Mouse (Mus musculus) gastrocnemius, postnatal 25 days (tissue): ENCODE measurements around the gene Tank. TPM values are rescaled to one million over a fixed set of nuclear protein-coding genes. Genes with fewer than 3 reads are reported as not detected.

Experiments used
- DNase-seq: peaks from one replicate; pipeline ENCODE4 v3.0.0; 2022
- long read RNA-seq, 2 experiments: library from polyadenylated mRNA; stranded (forward); transcript quantifications; one replicate each; pipeline ENCODE4 v2.0.0; 2021
- total RNA-seq, 2 experiments: library from RNA; stranded (reverse); gene quantifications; 1 replicate in 1 of 2; 2 replicates in 1 of 2; pipeline ENCODE4 v1.2.3; 2021

Tank gene
- total RNA-seq: 10 to 100 TPM; 15.3 to 16.8 TPM
- long read RNA-seq, experiment 1, transcript Tank-203 (8 exons, 2,039 nt): major isoform, 6 of 10 reads
- long read RNA-seq, experiment 1, partial matches to known transcripts: 2 of 10 reads
- long read RNA-seq, experiment 1, other reads (novel, unspliced or antisense): 2 of 10 reads
- long read RNA-seq, experiment 2, transcript Tank-203 (8 exons, 2,039 nt): major isoform, 10 of 17 reads
- long read RNA-seq, experiment 2, partial matches to known transcripts: 1 of 17 reads
- long read RNA-seq, experiment 2, other reads (novel, unspliced or antisense): 6 of 17 reads

DNA sequence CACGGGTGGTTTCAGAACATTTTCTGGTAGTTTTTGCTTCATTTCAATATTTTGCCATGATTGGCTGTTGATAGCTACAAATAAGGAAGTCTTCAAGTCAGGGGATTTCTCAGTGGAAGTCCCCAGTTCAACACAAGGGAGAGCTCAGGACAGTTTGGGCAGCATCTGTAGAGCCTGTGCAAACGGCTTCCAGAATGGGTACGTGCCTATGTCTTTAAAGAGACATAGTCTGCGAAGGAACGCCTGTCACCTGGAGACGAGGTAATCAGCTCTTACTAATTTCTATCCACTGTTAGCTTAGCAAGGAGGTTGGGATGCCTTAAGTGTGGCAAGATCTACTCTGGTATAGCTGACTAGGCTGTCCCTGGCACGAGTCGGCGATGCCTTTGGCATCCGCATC, at the start of gene Tank:
TSS of gene Tank (plus strand) at position 153 of the 400 bp plus-strand sequence.
- DNase-seq: no peak

- DNase-seq: no peak
These were observed 46.1 kb upstream of the Tank start for GRCm38 (mm10) chr2:61532326-61532725.

DNA sequence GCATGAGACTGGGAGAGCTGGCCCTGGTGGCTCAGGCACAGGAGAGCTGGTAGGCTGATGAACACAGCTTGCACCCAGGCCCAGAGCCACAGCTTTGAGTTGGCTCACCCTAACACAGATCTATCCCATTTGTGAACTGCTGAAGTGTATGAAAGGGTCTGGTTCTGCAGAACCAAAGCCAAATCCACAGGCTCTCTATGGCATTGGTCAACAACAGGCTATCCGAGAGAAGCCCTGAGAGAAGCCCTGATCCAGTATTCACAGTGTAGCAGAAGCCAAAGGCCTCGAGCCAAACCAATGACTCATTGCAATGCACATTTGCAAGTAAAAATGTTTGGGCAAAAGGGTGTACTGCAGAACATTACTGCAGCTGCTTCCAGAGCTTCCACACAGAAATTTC, 45.3 kb upstream of the Tank start:
- DNase-seq: peak; percentile 67

GRCm38 (mm10) chr2:61536901-61537300, 41.5 kb upstream of the Tank start:
- no peak for DNase-seq

DNA sequence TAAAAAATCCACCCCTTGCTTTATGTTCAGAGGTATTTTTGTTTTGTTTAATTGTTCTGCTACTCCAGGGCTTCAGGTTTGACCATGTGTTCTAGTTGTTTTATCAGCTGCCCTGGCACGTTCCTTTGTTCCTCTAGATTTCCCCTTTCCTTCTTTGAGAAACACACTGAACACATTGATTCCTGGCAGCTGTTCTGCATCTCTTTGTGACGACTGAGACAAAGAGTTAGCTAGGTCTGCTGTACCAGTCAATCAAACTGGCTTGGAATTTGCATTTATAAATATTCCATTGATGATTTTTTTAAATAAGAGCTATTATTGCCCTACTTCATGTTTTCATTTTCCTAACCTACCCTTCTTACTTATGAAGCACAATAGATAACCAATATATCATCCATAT, 39.0 kb upstream of the Tank start:
- no peak for DNase-seq

DNA sequence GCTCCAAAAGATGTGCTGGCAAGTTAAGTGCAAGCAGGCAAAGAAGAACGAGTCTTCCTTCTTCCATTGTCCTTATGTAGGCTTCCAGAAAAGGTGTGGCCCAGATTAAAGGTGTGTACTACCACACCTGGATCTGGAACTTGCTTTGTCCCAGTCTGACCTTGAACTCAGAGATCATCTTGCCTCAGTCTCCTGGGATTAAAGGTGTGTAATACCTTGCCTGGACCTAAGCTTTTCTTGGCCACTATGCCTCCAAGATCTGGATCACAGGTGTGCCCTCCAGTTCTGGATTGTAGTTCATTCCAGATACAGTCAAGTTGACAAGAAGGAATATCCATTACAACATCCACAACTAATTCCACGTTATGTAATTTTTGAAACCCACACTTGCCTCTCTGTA, 36.0 kb upstream of the Tank start:
- DNase-seq: no peak

DNA sequence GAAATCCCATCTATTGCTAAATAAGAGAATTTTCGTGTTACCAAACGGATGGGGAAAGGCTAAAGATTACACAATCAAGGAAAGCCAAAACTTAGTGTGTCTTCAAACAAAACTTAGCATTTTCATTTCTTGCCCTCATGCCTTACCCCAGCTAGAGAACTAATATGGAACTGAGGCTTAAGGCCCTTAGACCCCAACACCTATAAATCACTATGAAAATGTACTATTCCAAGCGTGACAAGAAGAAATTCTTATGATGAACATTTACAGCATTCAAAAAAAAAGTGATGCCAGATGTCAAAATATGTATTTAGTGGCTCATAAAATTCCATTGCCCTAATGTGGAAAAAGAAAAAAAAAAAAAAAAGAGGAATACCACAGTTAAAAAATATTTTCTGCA, 32.7 kb upstream of the Tank start:
- no peak for DNase-seq

- DNase-seq: peak; percentile 5
These were observed 30.4 kb upstream of the Tank start for GRCm38 (mm10) chr2:61548021-61548420.

- DNase-seq: no peak
These were observed 26.7 kb upstream of the Tank start for GRCm38 (mm10) chr2:61551680-61552079.

DNA sequence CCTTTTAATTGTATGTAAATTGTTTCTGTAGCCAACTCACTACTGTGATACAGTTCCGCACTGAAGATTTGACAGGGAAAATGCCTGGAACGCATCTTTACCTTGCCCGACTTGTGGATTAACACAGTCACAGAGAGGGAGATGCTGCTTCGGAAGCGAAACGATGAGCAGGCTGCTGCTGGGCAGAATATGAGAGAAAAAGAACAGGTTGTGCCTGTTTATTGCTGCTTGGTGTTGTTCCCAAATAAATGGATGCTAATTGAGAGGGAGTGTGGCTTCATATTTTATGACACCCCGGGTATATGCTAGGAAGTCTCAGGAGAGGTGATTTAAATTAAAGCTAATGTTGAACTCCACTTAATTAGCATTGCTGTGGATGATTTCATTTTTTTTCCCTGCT, 23.0 kb upstream of the Tank start:
- DNase-seq: no peak

DNA sequence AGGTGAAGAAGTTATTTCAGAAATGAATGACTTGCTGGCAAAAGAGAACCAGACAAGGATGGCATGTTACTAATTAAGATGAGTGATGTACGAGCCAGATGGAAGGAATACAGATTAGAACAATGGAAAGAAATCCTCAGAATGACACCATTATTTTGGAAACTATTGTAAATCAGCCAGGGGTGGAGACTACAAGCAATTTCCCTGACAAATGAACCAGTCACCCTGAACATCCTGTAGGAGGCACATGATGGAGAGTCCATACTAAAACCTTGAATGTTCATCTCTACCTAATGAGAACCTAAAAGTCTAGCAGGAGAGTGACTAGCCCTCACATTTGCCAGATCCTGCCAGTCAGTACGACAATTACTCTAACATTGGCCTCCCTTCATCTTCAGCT, 22.6 kb upstream of the Tank start:
- no peak for DNase-seq

- DNase-seq: peak; percentile 20
These were observed 21.7 kb upstream of the Tank start for GRCm38 (mm10) chr2:61556639-61557038.

GRCm38 (mm10) chr2:61557848-61558471, 20.4 kb upstream of the Tank start:
- DNase-seq: no peak

DNA sequence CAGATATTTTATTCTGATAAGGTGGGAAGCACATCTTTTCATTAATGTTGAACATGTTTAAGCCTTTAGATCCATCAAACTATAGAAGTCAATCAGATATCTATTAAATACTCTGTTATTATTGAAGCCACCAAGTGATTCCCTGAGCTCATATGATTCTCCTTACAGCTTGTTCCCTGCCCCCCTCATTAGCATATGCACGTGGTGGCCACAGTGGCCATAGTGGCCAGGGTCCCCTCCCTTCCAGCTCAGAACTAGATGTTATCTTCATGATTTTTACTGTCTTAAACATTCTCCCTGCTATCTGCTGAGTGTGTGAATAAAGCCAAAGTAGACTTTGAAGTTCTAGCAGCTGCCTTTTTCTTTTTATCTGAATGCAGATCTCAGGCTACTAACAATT, 17.3 kb upstream of the Tank start:
- no peak for DNase-seq

DNA sequence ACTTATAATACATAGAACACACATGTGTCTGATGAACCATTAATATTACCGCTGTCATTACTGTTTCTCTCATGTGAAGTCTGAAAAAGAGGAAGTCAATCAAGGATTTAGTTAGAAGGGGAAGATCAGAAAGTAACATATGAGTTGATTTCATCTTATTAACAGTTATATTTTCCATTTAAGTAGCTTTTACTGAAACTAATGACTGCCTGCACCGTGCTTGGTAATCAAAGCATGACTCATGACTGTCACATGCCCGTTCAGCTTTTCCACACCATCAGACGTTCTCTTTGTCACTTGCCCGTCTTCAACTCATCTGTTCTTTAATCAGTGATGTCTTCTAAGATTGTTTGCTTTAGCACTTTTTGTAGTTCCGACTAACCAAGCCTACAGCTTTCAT, 15.2 kb upstream of the Tank start:
- no peak for DNase-seq

- DNase-seq: no peak
These were observed 11.2 kb upstream of the Tank start for GRCm38 (mm10) chr2:61567045-61567783.

GRCm38 (mm10) chr2:61569181-61569580, 9.2 kb upstream of the Tank start:
- DNase-seq: no peak

DNA sequence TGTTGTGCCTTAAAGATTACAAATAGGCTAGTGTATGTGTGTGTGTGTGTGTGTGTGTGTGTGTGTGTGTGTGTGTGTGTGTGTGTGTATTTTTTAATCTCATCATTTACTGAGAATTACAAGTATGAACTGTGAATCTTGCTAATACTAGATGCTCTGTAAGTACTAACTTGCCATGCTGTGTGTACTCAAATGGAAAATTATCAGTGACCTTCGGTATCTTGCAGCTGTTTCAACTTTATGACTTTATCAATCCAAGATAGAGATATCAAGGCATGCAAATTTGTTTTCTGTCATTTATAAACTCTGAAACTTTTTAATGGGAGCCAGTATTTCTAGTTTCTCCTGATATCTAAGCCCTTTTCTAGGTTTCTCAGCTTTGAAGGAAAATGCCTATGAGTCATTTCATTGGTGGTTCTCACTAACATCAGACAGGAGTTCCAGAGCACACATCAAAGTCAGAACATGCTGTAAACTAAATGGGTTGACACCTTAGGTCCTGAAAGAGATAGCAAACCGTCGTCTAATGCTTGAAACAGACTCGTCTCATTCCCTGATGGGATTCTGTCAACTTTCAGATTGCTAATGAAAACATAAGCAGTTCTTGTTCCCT, 6.9 kb upstream of the Tank start:
- no peak for DNase-seq

GRCm38 (mm10) chr2:61576497-61576896, 1.9 kb upstream of the Tank start:
- DNase-seq: no peak

- no peak for DNase-seq
These were observed 1.3 kb upstream of the Tank start for GRCm38 (mm10) chr2:61576928-61577695.

- no peak for DNase-seq
These were observed 706 bp upstream of the Tank start for GRCm38 (mm10) chr2:61577696-61578062.

- DNase-seq: no peak
These were observed 1.2 kb downstream of the Tank start for GRCm38 (mm10) chr2:61579501-61579990.
